Mouse (Mus musculus) thymus, adult 2 months (tissue): ENCODE results near the gene Phc2.

ENCODE experiments used
- CTCF ChIP-seq: fragments of 200-500 bp; IDR thresholded peaks from 2 replicates; pipeline ENCODE4 v1.5.1; 2012; ENCODE audit warnings: mild to moderate bottlenecking, control low read depth, low read length, moderate library complexity, borderline replicate concordance; ENCODE audit not compliant: control insufficient read depth, poor library complexity, insufficient read depth; ENCODE audit errors: extremely low read depth
- POLR2A ChIP-seq: fragments of 200-500 bp; IDR thresholded peaks from 2 replicates; pipeline ENCODE4 v1.6.1; 2012; ENCODE audit warnings: mild to moderate bottlenecking, low read length, control low read depth, moderate library complexity; ENCODE audit not compliant: control insufficient read depth, poor library complexity, insufficient read depth; ENCODE audit errors: extremely low read depth

DNA sequence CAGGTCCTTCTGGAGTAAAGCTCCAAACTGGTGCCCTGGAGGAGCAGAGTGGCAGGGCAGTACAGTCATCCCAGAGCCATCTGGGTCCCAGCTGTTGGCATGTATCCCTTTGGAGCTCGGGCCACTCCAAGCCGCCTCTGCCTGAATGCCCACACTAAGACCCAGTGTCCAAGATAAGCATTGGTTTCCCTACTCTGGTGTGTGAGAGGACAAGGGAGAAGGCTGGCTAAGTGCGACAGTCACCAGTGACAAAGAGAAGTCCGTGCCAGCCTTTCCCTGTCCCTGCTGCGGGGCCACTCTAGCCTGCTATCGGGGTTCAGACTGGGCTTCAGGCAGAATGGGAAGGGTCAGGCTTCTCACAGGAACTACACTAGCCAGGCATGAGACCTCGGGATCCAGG, 101.4 kb downstream of the Phc2 start:
- TF ChIP-seq CTCF (no peak), POLR2A (no peak)
